Mouse (Mus musculus) adrenal gland, postnatal 25 days (tissue): ENCODE results near the gene Lmo3. TPM values are rescaled to one million over a fixed set of nuclear protein-coding genes. Genes with fewer than 3 reads are reported as not detected.

Experiments
- DNase-seq: peaks from one replicate; pipeline ENCODE4 v3.0.0; 2021; ENCODE audit warnings: mixed read lengths
- total RNA-seq: library from RNA; stranded (reverse); gene quantifications from 2 replicates; pipeline ENCODE4 v1.2.3, GENCODE M21; 2021

Lmo3 gene
- total RNA-seq, 1 experiment from 2014 or later, result 1.2 TPM

GRCm38 (mm10) chr6:138422671-138423321 is 159.0 kb downstream of the Lmo3 start:
- DNase-seq, result no peak

GRCm38 (mm10) chr6:138421931-138422531 is 159.7 kb downstream of the Lmo3 start:
- no peak for DNase-seq

GRCm38 (mm10) chr6:138421191-138421613 is 160.6 kb downstream of the Lmo3 start:
- no peak for DNase-seq

- no peak for DNase-seq
Observed at GRCm38 (mm10) chr6:138420536-138420891, 161.3 kb downstream of the Lmo3 start.

- DNase-seq, result no peak
Observed at GRCm38 (mm10) chr6:138419871-138420535, 161.8 kb downstream of the Lmo3 start.

GRCm38 (mm10) chr6:138412075-138412474 is 169.7 kb downstream of the Lmo3 start:
- no peak for DNase-seq

GRCm38 (mm10) chr6:138402031-138402430 is 179.7 kb downstream of the Lmo3 start:
- DNase-seq, result no peak

- no peak for DNase-seq
Observed at GRCm38 (mm10) chr6:138398836-138399235, 182.9 kb downstream of the Lmo3 start.

- no peak for DNase-seq
Observed at GRCm38 (mm10) chr6:138391085-138391484, 190.7 kb downstream of the Lmo3 start.

GRCm38 (mm10) chr6:138388168-138388936 is 193.4 kb downstream of the Lmo3 start:
- DNase-seq, result no peak

GRCm38 (mm10) chr6:138383208-138383607 is 198.6 kb downstream of the Lmo3 start:
- DNase-seq, result no peak

- DNase-seq, result no peak
Observed at GRCm38 (mm10) chr6:138371176-138371575, 210.6 kb downstream of the Lmo3 start.

- DNase-seq, result no peak
Observed at GRCm38 (mm10) chr6:138364111-138364510, 217.7 kb downstream of the Lmo3 start.

- no peak for DNase-seq
Observed at GRCm38 (mm10) chr6:138350587-138351345, 231.0 kb downstream of the Lmo3 start.

- no peak for DNase-seq
Observed at GRCm38 (mm10) chr6:138346558-138346957, 235.2 kb downstream of the Lmo3 start.

- DNase-seq, result no peak
Observed at GRCm38 (mm10) chr6:138335858-138336257, 245.9 kb downstream of the Lmo3 start.

- peak; percentile 16 for DNase-seq
Observed at GRCm38 (mm10) chr6:138333991-138334390, 247.8 kb downstream of the Lmo3 start.

- DNase-seq, result no peak
Observed at GRCm38 (mm10) chr6:138325744-138326400, 255.9 kb downstream of the Lmo3 start.

GRCm38 (mm10) chr6:138325145-138325544 is 256.6 kb downstream of the Lmo3 start:
- DNase-seq, result no peak

GRCm38 (mm10) chr6:138323325-138323724 is 258.4 kb downstream of the Lmo3 start:
- DNase-seq, result no peak

- no peak for DNase-seq
Observed at GRCm38 (mm10) chr6:138320190-138320737, 261.5 kb downstream of the Lmo3 start.
